Mouse (Mus musculus) ZHBTc4 (cell line): ENCODE measurements around the gene Treh.
"Not testable (repeated sequence)": the region's sequence is repeated elsewhere in the genome, so short reads cannot be mapped to it uniquely, and the experiment has no call there.

Experiments
- DNase-seq: peaks from one replicate; pipeline ENCODE4 v3.0.0-alpha.2; 2011; ENCODE audit warnings: low read depth, low spot score

Treh gene

DNA sequence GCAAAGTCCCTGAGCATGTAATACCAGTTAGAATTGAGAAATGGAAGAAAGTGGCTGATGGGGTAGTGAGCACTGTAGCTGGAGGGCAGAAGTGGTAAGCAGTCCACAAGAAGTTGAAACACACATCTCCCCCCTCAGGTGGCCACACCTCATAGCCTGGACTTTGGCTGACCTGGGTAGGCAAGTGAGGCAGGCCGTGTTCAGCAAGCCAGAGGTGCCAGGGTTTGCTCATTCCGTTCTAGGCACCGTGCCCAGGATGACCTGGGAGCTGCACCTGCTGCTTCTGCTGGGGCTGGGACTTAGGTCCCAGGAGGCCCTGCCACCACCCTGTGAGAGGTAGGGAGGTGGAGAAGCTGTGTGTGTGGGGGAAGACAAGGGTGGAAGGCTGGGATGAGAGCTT is at the start of gene Treh:
TSS of gene Treh (plus strand) at position 229 of the 400 bp plus-strand sequence.
- no peak for DNase-seq

DNA sequence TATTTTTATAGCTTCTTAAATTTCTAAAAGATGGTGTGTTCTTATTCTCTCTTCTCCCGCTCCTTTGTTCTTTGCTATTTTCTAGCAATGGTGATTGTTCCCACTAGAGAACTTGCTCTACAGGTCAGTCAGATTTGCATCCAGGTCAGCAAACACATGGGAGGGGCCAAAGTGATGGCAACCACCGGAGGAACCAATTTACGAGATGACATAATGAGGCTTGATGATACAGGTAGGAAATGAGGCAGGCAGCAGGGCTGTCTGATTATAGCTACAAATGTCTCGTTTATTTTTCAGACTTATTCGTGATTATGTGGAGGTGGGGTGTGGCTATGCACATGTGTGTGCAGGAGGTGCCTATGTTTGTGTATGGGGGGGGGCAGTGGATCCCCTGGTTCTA is 48.6 kb upstream of the Treh start:
- DNase-seq: no peak

DNA sequence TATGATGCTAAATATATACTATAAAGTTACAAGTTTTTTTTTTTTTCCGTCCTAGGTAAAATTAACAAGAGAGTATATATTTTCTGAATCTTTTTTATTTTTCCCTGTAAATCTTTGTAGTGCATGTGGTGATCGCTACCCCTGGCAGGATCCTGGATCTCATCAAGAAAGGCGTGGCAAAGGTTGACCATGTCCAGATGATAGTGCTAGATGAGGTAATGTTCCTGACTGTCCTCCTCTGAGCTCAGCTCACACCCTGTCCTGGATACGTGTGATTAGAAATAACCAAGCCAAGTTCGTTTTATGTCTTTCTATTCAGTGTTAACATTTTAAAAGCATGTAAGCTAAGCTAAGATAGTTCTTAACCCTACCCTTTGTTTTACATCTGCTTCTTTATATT is 46.8 kb upstream of the Treh start:
- no peak for DNase-seq

DNA sequence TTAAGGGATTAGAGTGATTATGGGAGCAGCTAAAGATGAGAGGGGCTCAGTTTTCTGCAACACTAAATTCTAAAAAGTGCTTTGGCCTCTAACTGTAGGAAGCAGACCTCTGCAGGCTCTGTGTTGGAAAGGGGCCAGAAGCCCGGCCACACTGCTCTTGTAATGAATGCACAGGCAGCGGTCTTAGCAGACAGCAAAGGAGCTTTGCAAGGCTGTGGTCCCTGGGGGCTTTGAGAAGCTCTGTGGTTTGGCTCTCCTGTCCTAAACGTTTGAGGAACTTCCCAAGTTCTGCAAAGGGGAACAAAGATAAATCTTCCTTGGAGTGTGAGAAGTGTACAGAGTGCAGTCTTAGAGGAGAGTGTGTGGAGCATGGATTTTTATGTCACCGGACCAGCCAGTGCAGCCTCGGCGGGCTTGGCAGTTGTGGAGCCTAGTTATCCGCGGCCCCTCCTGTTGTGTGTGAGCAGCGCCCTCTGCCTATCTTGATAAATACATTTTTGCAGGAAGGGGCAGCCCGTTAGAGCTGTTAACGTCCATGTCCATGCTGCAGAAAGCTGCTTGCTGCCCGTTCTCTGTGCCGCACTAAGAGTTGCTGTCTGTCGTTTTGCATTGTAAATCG is 35.4 kb upstream of the Treh start:
- DNase-seq: peak; percentile 25

DNA sequence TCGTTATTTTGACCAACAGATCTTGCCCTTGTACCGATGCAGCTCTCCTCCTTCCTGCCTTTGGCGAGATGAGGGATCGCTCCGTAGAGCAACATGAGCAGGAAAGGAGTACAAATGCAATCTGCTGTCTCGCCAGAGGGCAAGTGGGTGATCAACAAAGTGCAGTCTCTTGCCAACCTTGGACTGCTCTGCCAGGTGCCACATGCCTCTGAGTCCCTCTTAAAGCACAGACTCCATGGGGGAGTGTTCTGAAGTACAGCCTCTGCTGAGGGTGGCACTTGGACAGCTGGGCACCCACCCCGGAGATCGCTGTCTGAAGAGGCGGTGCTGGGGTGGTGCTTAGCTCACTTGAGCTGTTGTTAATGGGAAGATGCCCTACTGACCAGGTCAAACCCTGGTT is 34.3 kb upstream of the Treh start:
- DNase-seq: not testable (repeated sequence)

DNA sequence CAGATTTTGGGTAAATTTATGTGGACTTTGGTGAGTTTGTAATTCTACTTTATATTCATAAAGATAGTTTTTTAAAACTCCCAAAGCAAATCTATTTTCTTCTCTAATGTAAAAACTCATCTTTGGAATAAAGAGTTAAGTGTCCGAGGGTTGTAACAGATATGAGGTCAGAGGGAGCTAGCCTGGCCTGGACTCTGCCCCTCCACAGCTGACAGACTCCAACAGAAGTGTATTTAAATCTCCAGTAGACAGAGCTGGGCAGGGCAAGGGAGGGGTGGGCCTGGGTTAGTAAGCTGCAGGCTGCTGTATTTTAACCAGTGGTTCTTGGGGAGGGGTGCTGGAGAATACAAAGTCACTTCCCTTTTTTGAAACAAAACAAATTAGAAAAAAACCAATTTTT is 33.0 kb upstream of the Treh start:
- DNase-seq: not testable (repeated sequence)

DNA sequence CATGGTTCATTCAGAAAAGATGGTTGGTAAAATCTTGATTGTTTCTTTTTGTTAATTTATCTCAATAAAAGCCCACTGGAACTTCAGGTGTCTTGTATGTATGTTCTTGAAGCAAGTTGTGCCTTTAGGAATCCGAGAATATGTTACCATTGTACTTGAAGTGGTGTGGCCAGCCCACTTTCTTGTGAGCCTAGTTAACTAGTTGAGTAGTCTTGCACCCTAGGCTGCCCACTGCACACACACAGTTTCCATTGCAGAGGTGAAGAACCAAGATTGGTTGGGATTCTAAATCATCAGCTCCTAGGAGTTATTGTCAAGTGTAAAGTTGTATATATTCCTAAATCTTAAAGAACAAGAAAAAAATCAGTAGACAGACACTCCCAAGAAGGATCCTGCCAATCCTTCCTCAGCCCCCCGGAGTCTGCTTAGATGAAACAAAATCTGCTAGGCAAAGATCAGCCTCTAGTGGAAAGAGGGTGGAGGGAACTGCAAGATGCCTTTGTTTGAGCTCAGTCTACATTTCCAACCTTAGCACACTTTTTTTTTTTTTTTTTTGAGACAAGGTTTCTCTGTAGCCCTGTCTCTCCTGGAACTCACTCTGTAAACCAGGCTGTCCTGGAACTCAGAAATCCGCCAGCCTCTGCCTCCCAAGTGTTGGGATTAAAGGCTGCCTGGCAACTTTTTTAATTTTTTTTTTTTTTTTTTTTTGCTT is 32.2 kb upstream of the Treh start:
- DNase-seq: no peak

DNA sequence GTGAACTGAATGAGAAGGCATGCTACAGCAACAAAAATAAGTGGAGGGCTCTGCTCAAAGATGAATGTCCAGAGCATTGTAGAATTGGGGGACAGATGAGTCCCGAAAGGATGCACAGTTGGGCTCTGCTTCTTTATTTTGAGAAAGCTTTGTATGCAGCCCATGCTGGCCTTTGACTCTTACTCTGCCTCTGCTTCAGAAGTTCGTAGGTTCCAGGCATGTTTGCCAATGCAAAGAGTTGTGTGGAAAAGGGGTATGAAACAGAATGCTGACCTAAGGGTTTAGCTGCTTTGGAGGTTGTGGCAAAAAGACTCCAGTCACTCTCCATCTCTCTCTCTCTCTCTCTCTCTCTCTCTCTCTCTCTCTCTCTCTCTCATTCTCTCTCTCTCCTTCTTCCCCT is 31.4 kb upstream of the Treh start:
- DNase-seq: no peak

DNA sequence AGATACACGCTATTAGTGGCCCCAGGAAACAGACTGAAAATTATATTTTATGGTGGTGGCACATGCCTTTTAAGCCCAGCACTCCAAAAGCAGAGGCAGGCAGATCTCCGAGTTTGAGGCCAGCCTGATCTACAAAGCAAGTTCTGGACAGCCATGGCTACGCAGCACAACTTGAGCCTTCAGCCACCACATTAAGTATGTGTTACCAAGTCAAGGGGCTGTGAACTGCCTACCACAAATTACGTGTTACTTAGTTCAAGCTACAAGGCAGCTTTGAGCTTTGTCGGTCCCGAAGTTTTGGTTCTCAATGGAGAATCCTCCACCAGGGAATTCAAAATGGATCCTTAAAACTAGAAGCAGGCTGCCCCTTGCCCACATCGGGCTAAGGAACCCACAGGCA is 29.9 kb upstream of the Treh start:
- no peak for DNase-seq

DNA sequence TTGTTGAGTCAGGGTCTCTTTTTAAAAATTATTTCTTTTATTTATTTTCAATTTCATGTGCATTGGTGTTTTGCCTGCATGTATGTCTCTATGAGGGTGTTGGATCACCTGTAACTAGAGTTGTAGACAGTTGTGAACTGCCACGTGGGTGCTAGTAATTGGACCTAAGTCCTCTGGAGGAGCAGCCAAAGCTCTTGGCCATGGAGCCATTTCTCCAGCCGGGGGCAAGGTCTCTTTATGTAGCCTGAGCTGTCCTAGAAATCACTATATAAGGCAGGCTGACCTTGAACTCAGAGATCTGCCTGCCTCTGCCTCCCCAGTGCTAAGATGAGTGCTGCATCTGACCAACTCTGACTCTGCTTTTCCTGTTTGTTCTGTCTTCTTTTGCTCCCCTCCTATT is 28.8 kb upstream of the Treh start:
- DNase-seq: no peak

DNA sequence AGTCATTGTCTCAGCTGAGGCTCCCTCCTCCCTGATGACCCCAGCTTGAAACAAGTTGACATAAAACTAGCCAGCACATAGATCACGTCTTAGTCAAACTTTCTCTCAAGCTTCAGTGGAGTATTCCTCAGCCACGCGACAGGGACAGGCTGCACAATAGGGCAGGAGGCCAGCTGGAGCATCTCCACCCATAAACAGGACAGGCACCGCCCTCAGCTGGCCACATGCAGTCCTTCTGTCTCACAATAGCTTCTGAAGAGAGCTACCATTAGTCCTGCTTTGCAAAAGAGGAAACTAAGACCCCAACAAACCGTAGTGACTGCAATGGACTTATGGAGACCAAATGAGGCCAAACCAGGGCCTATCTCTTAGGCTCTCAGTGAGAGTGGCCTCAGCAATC is 27.6 kb upstream of the Treh start:
- DNase-seq: no peak

DNA sequence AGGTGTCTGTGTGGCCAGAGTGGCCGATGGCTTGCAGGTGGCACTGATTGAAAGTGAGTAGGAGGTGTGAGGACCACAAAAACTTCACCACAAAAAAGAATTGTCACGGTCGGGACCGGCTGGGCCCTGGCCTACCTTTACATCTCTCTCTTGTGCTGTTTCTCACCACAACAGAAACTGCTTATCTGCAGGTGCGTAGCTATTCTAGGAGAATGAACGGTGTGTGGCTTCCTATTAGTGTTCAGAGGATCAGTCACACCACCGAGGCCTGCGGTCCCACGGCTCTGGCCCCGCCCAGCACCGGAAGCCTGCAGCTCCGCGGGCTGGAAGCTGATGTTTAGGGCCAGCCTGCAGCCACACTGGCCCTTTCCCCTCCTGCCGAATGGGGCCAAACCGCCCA is 27.1 kb upstream of the Treh start:
- peak; percentile 53 for DNase-seq

DNA sequence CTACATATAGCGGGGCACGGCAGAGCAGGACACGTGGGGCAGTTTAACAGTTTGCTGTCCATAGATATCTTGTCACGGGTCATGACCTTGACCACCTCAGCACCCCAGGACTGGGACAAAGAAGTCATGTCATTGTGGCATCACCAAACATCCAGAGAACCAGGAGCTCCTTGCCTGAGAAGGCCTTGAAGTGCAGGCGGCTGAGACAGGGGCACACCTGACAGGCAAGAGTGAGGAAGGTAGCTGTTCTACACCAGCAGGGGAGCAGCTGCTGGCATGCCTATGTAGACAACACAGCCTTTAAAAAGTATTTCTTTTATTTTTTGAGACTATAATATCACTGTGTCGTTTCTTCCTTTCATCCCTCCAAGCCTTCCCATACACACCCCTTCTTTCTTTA is 26.7 kb upstream of the Treh start:
- no peak for DNase-seq

DNA sequence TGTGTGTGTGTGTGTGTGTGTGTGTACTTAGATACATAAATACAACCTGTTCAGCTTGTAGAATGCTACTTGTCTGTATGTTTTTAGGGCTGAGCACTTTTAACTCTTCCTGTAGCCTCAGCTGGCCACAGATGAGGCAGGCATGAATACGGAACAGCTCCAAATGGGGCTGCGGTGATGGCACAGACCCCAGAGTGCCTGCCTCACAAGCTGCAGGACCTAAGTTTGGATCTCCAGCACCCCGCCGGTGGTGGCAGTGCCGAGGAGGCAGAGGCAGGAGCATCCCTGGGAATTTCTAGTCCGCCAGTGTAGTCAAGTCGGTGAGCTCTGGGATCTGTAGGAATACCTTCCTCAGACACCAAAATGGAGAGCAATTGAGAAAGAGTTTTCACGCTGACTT is 26.0 kb upstream of the Treh start:
- peak; percentile 28 for DNase-seq

DNA sequence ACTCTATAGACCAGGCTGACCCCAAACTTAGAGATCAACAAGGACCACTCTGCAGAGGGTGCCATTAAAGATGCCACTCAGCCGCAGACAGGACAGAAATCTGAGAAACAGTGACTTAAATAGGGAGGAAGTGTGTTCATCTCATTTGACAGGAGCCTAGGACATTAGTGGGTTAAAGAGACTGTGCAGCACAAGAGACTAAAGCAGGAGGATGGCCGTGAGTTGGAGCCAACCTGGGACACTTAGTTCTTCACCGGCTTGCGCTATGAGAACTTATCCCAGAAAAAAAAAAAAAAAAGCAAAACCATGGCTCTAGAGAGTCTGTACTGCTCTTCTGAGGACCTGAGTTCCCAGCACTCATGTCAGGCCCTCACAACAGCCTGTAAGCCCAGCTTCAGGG is 25.4 kb upstream of the Treh start:
- no peak for DNase-seq

DNA sequence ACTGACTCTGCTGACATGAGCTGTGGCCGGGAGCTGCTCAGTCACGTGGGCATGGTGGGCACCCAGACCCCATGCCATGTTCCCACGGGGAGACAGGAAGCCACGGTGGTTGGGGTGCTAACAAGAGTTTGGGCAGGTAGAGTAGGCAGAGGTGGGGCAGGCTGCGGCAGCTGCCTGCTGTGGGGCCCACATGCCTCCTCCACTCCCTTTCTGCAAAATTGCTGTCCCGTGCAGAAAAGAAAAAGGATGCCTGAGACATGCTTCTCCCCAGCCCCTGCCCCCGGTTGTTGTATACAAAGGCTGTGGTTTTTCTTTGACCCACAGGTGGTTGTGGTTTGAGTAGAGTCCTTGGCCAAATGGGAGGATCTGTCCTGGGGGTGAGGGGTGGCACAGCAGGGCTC is 24.2 kb upstream of the Treh start:
- no peak for DNase-seq

DNA sequence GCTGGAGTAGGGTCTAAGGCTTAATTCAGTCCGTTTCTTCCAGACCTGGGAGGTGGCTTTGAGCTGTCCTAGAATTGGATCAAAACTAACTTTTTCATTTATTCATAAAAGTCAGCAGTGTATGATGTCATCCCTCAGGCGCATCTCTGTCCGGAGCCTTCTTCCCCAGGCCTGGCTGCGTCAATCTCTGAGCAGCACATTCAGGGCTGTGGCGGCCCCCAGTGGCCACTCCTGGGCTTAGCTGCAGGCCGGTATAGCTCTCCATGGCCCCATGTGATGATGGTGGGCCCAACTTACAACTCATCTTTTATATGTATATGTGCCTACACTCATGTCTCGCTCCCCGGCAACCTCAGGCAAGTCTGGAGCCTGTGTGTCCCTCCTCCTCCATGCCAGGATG is 21.0 kb upstream of the Treh start:
- peak; percentile 60 for DNase-seq

DNA sequence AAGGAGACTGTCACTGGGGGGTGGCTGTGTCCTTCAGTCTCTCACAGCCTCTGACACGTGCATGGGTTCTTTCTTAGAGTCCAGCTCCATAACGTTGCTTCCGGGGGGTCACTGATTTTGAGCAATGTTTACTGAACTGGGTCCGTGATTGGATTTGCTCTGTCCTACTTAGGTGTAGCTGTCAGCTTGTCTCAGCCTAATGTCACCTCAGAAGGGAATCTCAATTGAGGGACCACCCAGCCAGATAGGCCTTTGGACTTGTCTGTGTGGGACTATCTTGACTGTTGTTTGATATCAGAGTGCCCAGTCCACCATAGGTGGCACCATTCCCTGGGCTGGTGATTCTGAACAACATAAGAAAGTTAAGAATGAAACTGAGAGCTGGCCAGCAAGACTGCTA is 19.1 kb upstream of the Treh start:
- no peak for DNase-seq

DNA sequence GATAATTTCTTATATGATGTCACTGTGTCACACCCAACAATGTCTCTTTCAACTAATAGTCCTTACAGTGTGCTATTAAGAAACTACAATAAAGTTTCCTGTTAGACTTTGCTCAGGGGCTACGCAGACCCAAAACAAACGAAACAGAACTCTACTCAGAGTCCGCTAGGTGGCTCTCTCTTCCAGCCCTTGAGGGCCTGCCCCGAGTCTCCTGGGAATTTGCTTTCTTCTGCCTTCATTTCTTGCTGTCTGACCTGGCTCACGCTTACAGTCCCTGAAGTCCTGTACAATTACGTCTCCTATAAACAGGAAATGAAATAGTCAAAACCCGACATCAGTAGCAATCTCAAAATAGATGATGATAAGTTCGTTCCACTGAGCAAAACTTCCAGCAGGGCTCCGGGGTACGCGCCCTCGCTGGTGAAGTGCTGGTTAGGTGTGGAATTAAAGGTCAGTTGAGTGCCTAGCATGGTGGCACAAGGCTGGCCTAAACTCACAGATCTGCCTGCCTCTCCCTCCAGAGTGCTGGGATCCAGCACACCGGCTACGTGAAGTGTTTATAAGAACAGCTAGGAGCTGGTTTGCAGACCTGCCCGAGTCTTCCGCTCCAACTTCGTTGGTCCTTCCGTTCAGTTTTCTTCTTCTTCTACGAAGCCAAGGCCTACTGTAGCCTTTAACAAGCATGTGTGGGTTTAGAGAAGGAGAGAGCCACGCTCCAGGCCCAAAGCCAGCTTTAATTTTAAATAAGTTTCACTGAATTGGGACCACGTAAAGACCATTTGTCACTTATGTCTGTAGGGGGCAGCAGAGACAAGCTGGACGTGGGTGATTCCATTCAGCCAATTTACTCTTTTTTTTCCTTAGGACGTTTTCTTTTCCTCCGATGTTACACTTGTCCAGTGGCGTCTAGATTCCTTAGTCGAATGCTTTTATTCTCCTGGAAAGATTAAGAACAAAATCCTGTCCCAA is 17.7 kb upstream of the Treh start:
- DNase-seq: peak; percentile 82

DNA sequence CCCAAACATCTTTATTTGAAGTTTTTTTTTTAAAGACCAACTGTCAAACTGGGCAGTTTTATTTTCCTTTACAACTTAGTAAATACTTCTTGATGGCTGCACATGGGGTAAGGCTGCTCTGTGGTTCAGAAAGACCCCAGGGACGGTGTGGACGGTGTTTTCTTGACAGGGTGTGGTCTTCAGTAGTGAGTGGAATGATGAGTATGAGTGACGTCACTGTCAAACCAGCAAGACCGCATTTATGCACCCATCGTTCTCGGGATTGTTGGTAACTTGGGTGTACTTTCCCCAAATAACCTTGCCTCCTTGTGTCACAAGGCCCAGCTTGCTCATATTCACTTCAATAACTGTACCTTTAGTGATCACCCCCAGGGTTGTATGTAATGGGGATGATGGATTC is 9.3 kb upstream of the Treh start:
- no peak for DNase-seq

DNA sequence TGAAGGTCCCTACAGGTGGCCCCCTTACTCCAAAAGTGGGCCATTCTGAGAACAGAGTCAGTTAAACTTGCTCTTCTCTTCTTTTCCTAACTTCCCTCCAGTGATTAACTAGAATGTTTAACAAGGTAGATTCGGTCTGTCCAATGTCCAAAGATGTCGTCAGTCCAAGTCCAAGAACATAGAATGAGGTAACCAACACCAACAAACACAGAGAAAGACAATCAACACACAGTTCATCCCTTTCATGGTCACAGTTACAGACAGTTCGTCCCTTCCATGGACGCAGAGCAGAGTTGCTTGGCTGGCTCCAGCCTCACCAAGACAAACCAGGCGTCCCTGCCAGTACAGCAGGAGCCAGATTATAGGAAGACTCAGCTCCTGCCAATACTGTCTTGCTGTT is 1.6 kb upstream of the Treh start:
- no peak for DNase-seq

DNA sequence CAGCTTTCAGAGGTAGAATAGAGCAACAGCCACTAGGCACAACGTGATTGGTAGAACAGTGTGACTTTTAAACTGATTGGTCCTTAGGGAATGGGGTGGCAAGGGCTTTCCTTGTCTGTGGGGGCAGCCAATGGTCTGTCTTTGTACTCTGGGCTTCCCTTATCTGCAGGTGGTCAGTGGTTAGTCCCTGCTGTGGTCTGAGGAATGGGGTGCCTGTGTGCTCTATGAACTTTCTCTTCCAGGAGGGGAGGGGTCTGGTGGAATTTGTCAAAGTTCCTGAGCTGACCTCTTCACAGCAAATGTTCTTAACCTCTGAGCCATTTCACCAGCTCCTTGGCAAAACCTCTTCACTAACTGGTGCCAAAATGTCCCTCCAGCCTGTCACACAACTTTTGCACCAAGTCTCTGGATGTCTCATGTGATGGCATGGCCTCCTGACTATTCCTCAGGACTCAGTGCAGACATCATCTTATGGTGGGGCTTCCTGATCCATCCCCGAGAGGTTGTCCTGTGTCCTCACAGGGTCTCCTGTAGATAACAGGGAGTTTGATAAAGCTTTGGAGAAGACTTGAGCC is 655 bp upstream of the Treh start:
- no peak for DNase-seq
